Mouse (Mus musculus): ENCODE data around the gene Vamp9.
A peak's percentile ranks its signal among the peaks of the same experiment; 100 is the strongest.

Vamp9 gene

GRCm38 (mm10) chr5:99952513-99952912, 46.5 kb downstream of the Vamp9 start:
- DNase-seq = no peak

GRCm38 (mm10) chr5:99953883-99954282, 47.8 kb downstream of the Vamp9 start:
- DNase-seq = no peak

GRCm38 (mm10) chr5:99958666-99959065, 52.6 kb downstream of the Vamp9 start:
- DNase-seq = no peak

GRCm38 (mm10) chr5:99959236-99959936, 53.3 kb downstream of the Vamp9 start:
- DNase-seq = no peak

GRCm38 (mm10) chr5:99959960-99960359, 53.9 kb downstream of the Vamp9 start:
- no peak for DNase-seq

- no peak for DNase-seq
Observed at GRCm38 (mm10) chr5:99973941-99974340, 67.9 kb downstream of the Vamp9 start.

GRCm38 (mm10) chr5:99975061-99975460, 69.0 kb downstream of the Vamp9 start:
- DNase-seq = peak; percentile 30

- no peak for DNase-seq
Observed at GRCm38 (mm10) chr5:99975776-99976175, 69.7 kb downstream of the Vamp9 start.

- no peak for DNase-seq
Observed at GRCm38 (mm10) chr5:99976334-99976955, 70.4 kb downstream of the Vamp9 start.

GRCm38 (mm10) chr5:99977516-99978301, 71.7 kb downstream of the Vamp9 start:
- DNase-seq = peak; percentile 84

- DNase-seq = peak; percentile 96
Observed at GRCm38 (mm10) chr5:99978699-99979442, 72.8 kb downstream of the Vamp9 start, which contains the start of the genes Hnrnpd and 4930524J08Rik. Gene Hnrnpd, minus strand, starts transcription at chr5:99978938. Gene 4930524J08Rik, plus strand, starts transcription at chr5:99979061.

- DNase-seq = no peak
Observed at GRCm38 (mm10) chr5:99983452-99984061, 77.5 kb downstream of the Vamp9 start.

- DNase-seq = no peak
Observed at GRCm38 (mm10) chr5:99994166-99994565, 88.1 kb downstream of the Vamp9 start.

- no peak for DNase-seq
Observed at GRCm38 (mm10) chr5:99994680-99995079, 88.6 kb downstream of the Vamp9 start.

GRCm38 (mm10) chr5:100000048-100000447, 94.0 kb downstream of the Vamp9 start:
- DNase-seq = no peak

- DNase-seq = no peak
Observed at GRCm38 (mm10) chr5:100000500-100000899, 94.4 kb downstream of the Vamp9 start.
